Mouse (Mus musculus): ENCODE measurements around the gene Cpm.

Cpm gene

DNA sequence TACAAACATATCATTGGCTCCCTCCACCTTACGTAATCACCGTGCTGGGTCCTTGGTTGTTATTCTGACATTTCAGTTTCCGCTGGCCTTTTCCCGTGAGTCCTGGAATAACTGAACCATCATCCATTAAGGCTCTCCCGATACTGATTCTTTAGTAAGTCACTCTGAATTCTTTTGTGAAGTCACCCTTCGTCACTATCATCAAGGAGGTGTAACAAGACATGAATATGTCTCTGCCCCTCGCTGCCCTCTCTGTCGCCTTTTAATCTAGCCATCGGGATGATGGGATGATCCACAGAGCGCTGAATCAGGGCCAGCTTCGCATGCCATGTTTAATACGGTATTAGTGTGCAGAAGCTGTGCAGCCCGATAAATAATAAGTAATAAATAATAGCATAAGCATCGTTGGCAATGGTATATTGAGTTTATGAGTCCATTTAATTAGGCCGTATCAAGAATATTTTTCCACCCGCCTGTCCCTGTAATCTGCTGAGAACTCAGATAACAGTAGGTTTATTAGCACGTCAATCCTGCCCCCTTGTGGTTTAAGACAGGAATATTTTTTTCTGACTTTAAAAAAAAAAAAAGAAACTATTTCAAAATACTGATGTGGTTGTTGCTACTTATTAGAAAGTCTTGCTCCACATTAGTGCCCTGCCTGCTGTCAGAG lies 47.5 kb downstream of the Cpm start:
- DNase-seq (ENCODE audit: low spot score): peak; percentile 44

DNA sequence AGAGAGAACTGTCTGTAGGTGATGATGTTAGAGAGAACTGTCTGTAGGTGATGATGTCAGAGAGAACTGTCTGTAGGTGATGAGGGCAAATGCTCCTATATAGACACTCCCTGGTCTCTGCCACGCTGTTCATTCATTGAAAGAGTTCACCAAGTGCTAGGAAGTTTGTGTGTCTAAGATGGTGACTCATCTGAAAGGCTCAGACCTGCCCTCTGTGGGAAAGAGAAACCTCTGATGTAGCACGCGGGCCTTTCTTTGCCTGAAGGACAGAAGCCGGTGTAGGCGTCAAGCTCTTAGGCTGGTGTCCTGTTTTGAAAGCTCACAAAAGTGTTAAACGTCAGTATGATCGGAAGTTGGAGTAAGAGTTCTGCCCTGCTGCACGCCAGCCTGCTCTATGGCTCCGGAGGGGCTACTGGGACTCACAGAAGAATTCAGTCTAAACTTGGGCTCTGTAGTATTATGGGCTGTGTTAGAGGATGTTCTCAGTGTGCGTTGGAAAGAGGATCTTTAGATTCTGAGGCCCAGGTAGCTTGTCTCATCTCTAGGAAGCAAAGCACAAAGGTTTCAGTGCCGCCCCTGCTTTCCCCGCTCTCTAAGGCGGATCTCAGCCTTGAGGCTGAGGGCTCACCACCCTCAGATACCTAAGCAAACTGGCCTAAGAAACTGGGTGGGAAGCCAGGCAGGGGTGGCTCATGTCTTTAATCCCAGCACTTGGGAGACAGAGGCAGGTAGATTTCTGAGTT lies 48.4 kb downstream of the Cpm start:
- no peak for DNase-seq (ENCODE audit: low spot score)

DNA sequence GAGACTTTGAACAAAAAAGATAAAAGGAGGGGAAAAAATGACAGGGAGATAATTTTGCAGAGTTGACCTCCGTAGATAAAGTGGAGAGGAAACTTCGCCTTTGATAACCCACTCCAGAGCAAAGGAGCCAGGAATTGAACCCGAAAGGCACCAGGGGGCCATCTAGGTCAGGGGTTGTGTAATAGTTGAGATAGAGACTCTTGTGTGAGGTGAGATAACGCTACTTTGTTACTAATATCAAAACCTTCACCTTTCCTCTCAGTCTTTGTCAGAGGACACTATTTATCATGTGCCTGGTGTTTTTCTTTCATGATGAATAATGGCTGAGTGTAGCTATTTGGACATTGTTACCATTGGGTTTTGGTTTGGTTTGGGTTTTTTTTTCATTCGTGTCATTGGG lies 49.1 kb downstream of the Cpm start:
- no peak for DNase-seq (ENCODE audit: low spot score)

DNA sequence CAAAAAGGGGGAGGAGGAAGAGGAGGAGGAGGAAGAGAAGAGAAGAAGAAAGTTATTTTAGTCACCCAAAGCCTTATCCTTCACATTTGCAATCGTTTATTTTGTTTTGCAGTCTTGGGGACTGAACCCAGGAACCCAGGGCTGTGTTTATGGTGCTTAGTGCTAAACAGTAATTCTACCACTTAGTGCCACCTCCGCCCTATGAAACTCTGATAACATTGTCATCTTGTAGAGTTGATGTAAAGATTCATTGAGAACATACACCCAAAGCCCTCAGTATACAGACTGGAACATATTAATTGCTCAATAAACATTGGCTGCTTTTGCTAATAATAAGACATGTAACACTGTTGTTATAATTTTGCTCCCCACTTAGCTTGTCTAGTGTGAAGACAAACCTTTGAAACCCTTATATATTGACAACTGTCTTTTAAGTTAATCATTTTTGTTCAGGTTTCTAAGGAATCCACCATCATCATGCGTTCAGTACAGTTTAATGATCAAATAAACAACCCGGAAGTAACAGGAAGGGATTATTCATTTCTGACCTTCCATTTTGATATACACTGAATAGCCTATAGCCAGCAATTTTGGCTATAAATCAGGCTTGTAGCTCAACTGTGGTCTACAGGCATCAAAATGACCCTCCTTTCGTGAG lies 49.9 kb downstream of the Cpm start:
- DNase-seq (ENCODE audit: low spot score): no peak

DNA sequence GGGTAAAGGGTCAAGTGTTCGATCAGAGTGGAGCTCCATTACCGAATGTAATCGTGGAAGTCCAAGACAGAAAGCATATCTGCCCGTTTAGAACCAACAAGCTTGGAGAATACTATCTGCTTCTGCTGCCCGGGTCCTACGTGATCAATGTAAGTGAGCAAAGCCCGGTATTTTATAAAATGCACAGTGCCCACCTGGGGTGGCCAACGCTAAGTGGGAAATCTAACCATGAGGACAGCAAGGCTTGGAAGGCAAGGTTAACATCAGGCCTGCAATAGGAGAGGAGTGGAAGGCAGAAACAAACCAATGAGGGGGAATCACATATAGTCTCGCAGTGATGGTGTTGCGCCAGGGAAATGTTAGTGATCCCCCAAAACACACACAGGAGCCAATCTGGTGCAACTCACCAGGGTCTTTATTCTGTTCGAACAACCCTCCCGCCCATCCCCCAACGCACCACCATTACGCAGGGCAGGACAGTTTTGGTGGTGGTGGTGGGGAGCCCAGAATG lies 50.7 kb downstream of the Cpm start:
- no peak for DNase-seq (ENCODE audit: low spot score)

DNA sequence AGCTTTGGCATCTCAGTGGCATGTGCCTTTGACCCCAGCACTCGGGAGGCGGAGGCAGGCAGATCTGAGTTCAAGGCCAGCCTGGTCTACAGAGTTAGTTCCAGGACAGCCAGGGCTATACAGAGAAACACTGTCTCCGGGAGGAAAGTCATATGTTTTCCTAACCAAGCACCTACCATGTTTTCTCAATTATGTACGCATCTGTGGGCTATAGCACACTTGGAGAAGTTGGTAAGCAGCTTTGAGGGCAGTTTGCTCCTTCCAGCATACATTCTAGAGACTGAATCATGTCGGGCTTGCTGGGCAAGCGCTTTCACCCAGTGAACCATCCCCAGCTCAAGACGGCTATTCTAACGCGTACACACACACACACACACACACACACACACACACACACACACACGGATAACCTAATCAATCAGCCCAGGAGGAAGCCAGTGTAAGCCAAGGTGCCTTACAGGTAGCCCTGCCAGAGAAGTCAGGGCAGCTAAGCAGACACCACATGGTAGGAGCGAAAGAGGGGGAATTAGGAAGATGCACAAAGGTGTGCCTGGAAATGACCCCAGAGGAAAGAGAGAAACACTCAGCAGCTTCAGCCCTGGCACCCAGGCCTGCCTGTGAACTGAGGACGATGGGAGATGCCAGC lies 51.7 kb downstream of the Cpm start:
- no peak for DNase-seq (ENCODE audit: low spot score)

DNA sequence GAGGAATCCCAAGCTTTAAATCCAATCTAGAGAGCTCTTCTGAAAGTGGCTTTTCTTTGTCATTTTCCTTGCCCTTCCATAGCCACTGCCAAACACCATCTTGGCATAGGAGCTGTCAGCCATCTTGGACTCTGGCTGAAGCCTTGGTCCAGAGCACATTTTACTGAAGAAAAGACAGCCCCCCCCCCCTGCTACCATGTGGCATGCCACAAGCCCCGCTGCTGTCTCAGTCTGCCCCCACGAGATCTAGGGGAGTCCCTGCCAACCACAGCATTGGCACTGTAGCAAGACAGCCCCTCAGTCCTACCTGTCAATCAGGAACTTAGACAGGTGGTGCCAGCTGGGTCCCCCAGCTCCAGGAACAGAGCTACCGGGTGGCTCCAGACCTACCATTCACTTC lies 52.2 kb downstream of the Cpm start:
- no peak for DNase-seq (ENCODE audit: low spot score)

DNA sequence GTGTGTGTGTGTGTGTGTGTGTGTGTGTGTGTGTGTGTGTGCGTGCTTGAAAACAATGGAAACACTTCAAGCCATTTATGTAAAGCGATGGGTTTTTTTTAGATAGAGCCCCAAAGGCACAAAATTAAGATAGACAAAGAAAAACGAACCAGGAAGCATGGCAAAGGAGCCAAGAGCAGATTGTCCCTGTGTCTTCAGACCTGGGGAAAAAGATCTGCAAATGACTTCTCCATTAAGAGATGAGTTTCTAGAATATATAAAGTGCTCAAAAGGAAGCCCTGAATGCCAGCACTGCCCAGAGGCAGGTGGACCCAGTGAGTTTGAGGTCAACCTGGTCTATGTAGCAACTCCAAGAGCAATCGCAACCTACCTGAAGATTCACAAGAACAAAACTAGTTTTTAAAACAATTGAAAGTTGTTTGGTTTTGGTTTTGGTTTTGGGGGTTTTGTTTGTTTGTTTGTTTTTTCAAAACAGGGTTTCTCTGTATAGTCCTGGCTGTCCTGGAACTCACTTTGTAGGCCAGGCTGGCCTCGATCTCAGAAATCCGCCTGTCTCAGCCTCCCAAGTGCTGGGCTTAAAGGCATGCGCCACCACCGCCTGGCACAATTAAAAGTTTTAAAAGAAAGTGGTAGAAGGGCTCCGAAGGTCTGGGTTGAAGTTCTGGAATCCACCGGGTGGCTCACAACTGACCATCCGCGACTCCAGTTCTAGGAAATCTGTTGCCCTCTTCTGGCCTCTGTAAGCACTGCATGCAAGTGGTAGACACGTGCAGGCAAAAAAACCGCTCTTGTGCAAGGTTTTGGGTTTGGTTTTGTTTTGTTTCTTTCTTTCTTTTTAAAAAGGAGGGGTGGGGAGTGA lies 52.9 kb downstream of the Cpm start:
- no peak for DNase-seq (ENCODE audit: low spot score)

DNA sequence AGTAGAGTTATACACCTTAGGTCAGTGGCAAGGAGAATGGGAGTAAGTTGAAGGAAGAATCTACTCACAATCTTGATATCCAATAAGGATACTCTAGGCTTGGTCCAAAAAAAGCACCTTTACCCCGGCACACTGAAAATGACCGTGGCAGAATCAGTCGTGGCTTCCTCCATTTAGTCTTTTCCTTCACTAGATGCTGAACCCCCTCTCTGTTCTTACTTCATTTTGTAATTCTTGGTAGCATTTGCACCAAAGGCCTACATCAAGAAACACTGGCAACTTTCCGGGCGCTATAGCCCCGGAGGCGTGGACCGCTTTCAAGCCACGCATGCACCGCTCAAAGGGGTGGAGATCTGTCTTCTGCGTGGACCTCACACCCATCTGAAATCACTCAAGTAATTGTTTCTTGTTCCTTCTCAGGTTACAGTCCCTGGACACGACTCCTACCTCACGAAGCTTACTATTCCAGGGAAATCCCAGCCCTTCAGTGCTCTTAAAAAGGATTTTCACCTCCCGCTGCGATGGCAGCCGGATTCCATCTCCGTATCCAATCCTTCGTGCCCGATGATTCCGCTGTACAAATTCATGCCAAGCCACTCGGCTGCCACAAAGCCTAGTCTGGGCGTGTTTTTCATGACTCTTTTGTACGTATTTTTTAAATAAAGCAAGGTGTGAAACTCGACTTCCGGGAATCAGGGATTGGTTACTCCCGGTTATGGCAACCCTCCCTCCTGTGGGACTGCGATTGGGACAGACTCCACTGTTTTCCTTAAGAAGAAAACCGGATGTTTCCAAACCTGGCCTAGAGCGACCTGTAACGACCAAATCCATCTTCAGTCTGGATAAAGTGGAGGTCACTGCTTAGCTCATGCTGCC lies 53.8 kb downstream of the Cpm start:
- DNase-seq (ENCODE audit: low spot score): no peak

DNA sequence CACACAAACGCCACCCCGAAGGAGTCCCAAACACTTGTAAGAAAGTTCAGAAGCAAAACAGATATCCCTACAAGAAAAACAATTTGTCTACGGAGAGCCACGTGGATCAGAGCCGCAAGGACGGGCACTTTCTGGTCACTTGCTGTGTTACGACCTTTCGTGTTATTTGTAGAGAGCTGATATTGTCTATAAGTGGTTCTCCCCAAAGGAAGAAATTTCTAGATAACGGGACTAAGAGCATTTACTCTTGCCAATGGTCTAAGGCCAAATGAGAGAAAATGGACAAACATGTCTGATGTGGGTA lies 54.4 kb downstream of the Cpm start:
- DNase-seq (ENCODE audit: low spot score): no peak

DNA sequence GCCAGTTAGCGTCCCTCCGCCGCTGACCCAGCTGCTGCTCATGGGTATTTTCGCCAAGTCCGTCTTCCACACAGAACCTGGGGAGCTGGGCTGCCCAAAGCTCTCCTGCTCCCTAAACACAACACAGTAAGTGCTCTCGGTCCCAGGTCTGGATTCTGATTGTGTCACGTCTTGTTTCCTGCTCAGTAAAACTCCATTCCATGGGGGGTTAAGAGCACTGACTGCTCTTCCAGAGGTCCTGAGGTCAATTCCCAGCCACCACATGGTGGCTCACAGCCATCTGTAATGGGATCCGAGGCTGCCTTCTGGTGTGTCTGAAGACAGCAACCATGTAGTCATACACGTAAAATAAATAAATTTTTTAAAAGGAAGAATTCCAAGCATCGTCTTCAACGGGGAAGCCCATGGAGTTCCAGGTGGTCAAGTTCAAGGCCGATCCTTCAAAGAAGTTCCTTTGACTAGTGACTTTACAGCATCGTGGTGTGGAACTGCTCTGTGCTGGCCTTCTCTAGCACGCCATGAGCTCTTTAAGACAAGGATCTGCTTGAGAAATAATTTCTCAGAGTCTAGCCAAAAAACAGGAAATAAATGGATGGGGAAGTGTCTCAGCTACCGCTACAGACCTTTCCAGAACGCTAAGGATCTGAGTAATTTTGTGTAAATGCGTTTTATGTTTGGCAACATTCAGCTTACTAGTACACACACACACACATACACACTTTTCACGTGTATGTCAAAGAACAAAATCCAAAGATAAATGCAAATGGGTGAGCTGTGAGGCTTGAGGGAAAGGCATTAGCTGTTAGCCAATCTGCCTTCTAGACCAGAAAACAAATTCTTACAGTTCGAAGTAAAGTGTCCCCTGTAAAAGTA lies 55.2 kb downstream of the Cpm start:
- DNase-seq (ENCODE audit: low spot score): no peak

DNA sequence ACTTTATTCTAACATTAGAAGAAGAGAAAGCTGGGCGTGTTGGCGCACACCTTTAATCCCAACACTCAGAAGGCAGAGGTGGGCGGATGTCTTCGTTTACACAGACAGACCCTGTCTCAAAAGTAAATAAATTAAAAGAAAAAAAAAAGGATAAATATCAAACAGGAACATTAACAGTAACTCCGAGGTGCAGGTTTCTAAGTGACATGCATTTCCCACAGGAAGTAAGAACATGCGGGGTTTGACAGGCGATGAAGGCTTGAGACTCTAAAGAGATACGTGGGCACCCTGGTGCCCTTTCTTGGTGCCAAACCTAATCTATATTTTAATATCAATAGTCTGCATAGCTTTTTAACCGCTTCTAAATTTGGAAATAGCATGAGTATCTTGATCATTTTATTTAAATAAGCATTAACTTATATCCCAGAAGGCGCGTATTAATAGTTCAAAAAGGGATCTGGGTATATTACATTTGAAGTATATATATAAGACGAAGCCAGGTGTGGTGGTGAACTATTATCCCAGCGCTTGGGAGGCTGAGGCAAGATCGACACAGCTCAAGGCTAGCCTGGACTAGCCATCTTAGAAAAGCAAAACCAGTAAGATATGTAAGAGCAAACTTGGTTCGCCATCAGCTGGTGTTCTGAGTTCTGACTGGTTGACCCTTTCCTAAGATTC lies 56.0 kb downstream of the Cpm start:
- no peak for DNase-seq (ENCODE audit: low spot score)

DNA sequence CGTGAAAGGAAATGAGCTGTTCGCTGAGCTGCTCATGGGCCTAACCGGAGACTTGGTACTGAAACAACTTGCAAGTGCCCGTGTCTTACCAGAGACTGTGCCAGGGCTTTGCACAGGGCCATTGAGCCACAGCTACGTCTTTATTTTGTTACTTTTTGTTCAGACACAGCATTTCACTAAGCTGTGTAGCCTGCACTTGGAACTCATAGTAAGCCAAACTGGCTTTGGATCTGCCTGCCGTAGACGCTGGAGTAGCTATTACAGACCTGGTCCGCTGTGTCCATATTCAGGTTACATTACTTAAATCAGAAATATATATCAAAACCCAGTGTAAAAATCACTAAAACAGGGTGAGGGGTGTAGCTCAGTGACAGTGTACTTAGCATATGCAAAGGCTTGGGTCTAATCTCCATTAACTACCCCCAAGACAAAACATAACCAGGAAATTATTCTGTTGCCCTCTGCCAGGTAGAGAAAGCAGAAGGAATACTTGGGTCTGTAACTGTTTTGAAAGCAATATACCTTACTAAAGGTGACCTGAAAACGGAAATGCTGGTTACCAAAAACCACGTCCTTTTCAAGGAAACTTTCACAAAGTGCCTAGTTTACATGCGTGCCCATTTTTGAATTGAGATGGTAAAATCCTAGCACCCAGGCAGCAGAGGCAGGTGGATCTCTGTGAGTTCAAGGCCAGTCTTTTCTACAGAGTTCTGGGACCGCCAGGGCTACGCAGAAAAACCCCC lies 56.7 kb downstream of the Cpm start:
- DNase-seq (ENCODE audit: low spot score): no peak

DNA sequence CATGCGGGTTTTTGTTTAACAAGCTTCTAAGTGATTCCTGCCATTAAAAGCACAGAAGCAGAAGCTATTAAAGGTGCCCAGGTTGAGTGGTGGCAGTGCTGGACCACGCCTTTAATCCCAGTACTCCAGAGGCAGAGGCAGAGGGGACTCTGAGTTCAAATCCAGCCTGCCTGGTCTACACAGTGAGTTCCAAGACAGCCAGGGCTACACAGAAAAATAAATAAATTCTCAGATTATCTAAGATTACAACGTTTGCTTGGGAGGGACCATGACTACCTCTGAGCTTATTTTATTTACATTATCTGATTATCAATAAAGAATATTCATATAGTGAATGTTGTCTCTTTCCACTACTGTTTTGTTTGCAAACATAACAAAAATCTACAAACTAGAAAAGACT lies 57.7 kb downstream of the Cpm start:
- DNase-seq (ENCODE audit: low spot score): no peak

DNA sequence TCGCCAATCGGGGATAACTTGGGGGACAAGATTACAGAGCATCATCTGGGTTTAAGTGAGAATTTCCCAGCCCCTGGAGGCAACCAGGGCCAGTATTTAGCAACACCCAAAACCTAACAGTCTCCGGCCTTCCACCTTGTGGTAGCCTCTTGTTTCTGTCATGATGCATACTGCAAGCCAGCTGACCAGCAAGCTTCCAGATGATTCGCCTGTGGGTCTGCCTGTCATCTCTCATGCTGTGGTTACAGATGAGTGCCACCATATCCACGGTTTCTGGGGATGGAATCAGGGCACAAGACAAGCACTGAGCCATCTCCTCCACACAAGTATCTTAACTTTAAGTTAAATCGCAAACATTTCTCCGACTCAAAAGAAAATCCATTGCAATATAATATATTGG lies 58.3 kb downstream of the Cpm start:
- DNase-seq (ENCODE audit: low spot score): no peak

DNA sequence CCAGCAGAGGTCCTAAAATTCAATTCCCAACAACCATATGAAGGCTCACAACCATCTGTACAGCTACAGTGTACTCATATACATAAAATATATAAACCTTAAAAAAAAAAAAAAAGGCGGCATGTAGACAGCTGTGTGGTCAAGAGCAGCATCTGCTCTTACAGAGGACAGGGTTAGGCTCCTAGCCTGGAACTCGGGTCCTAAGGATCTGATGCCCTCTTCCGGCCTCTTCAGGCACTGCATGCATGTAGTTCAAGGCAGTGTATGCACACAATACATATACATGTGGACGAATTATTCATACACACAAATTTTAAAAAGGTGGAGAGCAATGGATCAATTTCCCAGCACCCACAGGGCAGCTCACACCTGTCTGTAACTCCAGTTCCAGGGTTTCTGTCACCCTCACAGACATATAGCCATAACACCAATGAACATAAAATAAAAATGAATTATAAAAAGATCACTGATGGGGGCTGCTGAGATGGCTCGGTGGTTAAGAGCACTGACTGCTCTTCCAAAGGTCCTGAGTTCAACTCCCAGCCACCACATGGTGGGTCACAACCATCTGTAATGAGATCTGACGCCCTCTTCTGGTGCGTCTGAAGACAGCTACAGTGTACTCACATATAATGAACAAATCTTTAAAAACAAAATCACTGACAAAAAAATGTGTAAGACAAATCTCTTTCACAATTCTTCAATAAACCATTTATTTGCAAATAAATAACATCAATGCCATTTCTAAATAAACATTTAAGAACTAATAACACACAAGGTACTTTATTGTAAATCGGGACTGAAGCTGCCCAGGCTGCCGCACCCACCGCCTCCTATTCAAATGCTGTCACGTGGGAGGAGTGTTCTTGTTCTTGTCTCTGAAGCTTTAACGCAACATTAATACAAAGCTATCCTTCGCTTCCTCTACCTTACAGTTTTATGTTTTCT lies 59.2 kb downstream of the Cpm start:
- no peak for DNase-seq (ENCODE audit: low spot score)

DNA sequence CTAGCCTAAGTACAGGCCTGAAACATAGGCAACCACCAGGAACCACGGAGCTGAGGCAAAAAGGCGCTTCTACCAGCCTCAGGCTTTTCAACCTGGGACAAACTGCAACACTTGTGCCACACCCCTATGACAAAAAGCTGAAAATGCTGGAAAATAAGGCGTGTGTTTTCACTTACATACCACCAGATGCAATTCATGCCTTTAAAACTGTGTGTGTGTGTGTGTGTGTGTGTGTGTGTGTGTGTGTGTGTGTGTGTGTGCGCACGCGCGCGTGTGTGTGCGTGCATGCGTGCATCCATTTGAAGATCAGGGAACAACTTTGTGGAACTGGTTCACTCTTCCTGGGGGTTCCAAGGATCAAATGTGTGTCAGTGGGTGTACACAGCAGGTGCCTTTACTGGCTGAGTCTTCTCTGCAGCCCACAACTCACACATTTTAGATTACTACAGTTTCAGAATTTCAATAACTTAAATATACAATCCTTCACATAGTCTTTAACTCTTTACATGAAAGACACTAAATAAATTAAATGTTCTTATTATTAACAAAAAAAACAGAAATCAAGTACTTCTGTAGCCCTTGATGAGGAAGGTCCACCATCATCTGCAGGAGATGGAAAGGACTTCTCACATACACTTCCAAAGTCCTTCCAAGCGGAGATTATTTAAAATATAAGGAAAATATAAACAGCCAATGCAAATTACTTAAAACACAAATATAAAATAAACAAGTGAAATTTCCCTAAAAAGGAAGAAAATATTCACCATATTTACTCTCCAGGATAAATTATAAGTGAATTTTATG lies 60.2 kb downstream of the Cpm start:
- DNase-seq (ENCODE audit: low spot score): no peak
